Mouse (Mus musculus) cerebellum, adult 18-20 months (tissue): Measurements from ENCODE around the gene Psmb9.
A peak's percentile ranks its signal among the peaks of the same experiment; 100 is the strongest.

Experiments
- DNase-seq, 2 experiments: peaks; one replicate each; pipeline ENCODE4 v3.0.0; 2021

The Psmb9 gene

GRCm38 (mm10) chr17:34135297-34136224 lies 52.0 kb downstream of the Psmb9 start:
- DNase-seq: peak; percentile 97 to 99

- no peak for DNase-seq
These were observed 53.1 kb downstream of the Psmb9 start for GRCm38 (mm10) chr17:34134451-34134850.

GRCm38 (mm10) chr17:34133289-34133688 lies 54.3 kb downstream of the Psmb9 start:
- no peak for DNase-seq
